Mouse (Mus musculus) kidney, adult 2 months (tissue): ENCODE measurements around the gene Efr3b. TPM values are rescaled to one million over a fixed set of nuclear protein-coding genes. Genes with fewer than 3 reads are reported as not detected.

ENCODE experiments used
- DNase-seq: peaks from one replicate; pipeline ENCODE4 v3.0.0; 2021
- H3K27ac ChIP-seq: fragments of 200-500 bp; 2 replicates; pipeline ENCODE4 v1.5.1; 2012; ENCODE audit warnings: low read depth, low read length, control low read depth, inconsistent platforms; ENCODE audit not compliant: insufficient read depth
- H3K27me3 ChIP-seq: fragments of 200-500 bp; replicated peaks from 2 replicates; pipeline ENCODE4 v1.6.1; 2012; ENCODE audit warnings: mild to moderate bottlenecking, moderate library complexity, low read length, inconsistent platforms; ENCODE audit not compliant: control insufficient read depth, insufficient read depth
- H3K36me3 ChIP-seq: fragments of 200-500 bp; 2 replicates; pipeline ENCODE4 v1.6.1; 2012; ENCODE audit warnings: mild to moderate bottlenecking, moderate library complexity, low read length, inconsistent platforms; ENCODE audit not compliant: control insufficient read depth, insufficient read depth
- H3K4me1 ChIP-seq: fragments of 200-500 bp; 2 replicates; pipeline ENCODE4 v1.6.1; 2011; ENCODE audit warnings: low read length; ENCODE audit not compliant: control insufficient read depth, insufficient read depth
- H3K4me3 ChIP-seq: fragments of 200-500 bp; 2 replicates; pipeline ENCODE4 v1.5.1; 2011; ENCODE audit warnings: mild to moderate bottlenecking, low read depth, low read length, control low read depth; ENCODE audit not compliant: insufficient read depth
- CTCF ChIP-seq: fragments of 200-500 bp; conservative IDR thresholded peaks from 2 replicates; pipeline ENCODE4 v1.5.1; 2011; ENCODE audit warnings: low read depth, mild to moderate bottlenecking, control low read depth, low read length, moderate library complexity, mixed read lengths; ENCODE audit not compliant: insufficient read depth, insufficient read length
- POLR2A ChIP-seq: fragments of 200-500 bp; IDR thresholded peaks from one replicate; pipeline ENCODE4 v1.6.1; 2011; ENCODE audit warnings: low read depth, low read length, control low read depth
- WGBS: fragments of 180-500 bp; shearing (Covaris S2); methylation state at CpG from one replicate; pipeline ENCODE4 v1.1.7; 2018; 5-methylcytosine and 5-hydroxymethylcytosine counted together
- polyA plus RNA-seq: library from polyadenylated mRNA; depleted of rRNA; stranded (reverse); fragments of >200 nt; gene quantifications from 2 replicates; pipeline ENCODE4 v1.2.3, GENCODE M21; 2012

The Efr3b gene
- polyA plus RNA-seq, 1 experiment, result 2.1 TPM

DNA sequence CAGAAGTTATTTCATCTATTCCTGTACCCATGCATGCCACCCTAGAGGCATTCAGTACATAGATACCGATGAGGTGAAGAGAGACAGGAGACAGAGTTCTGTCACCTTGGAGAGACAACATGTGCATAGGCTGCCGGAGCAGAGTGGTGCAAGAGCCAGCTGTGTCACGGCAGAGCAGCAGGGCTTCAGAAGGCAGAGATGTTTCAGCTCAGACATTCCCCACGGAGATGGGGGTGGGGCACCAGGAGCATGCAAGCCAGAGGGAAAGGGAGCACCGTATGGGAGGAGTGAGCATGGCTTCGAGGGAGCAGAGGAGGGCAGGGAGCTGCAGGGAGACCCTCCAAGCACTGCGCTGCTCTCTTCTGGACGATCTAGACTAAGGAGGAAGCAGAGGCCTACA lies 18.2 kb downstream of the Efr3b start:
- H3K27ac ChIP-seq, result no peak overlapping the region
- H3K36me3 ChIP-seq, result no peaks in the 10 kb centered on the region
- 60% methylated on average over 8 of the region's 8 CpGs for WGBS
- H3K4me1 ChIP-seq, result no peaks in the 10 kb centered on the region
- no peaks in the 10 kb centered on the region for H3K27me3 ChIP-seq
- TF ChIP-seq POLR2A (no peak), CTCF (no peak)
- H3K4me3 ChIP-seq, result no peak overlapping the region
- no peak for DNase-seq

DNA sequence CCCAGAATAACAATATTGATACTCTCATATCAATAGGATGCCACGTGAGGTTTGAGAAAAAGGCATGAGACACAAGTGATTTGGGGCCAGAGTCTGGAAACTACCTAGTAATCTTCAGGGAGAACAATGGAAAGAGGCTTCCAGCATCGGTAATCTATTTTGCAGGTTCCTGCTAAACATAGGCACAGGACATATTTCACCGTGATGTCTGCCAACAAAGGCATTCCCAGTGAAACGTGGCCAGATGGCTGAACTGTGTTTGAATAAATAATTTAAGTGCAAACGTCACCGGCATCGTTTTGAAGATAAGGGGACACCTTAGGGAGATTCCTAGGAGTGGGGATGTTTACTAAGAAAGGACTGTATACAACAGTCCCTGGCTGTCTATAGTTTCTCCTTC lies 22.4 kb downstream of the Efr3b start:
- H3K4me3 ChIP-seq, result no peak overlapping the region
- H3K27ac ChIP-seq, result no peak overlapping the region
- TF ChIP-seq POLR2A (no peak), CTCF (no peak)

DNA sequence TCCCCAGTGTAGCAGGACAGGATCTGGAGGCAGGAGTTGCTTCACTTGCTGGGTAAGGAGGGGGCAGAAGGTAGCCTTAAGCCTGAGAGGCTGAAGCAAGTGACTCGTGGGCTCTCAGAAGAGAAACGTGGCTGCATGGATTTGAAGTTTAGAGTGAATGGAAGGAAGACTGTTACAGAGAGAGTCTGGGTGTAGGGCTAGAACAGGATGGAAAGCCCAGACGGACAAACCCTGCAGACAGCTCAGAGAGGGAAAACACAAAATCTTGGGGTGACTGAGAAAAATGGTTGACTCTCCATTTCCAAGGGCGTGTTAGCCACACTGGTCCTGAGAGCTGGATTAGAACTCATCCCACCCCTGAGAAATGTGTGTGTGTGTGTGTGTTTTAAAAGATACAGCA lies 23.0 kb downstream of the Efr3b start:
- no peaks in the 10 kb centered on the region for H3K4me1 ChIP-seq
- H3K4me3 ChIP-seq, result no peak overlapping the region
- no peaks in the 10 kb centered on the region for H3K27me3 ChIP-seq
- WGBS, result 78% methylated on average over 4 of the region's 4 CpGs
- H3K36me3 ChIP-seq, result no peaks in the 10 kb centered on the region
- no peak overlapping the region for H3K27ac ChIP-seq
- TF ChIP-seq CTCF, result no peak
- TF ChIP-seq POLR2A, result no peak
- no peak for DNase-seq

More for the DNA sequence above, 22.4 kb downstream of the Efr3b start:
- peak; percentile 21 for DNase-seq
- no peaks in the 10 kb centered on the region for H3K36me3 ChIP-seq
- H3K27me3 ChIP-seq, result no peaks in the 10 kb centered on the region
- H3K4me1 ChIP-seq, result no peaks in the 10 kb centered on the region
- WGBS, result 52% methylated on average over 7 of the region's 7 CpGs

DNA sequence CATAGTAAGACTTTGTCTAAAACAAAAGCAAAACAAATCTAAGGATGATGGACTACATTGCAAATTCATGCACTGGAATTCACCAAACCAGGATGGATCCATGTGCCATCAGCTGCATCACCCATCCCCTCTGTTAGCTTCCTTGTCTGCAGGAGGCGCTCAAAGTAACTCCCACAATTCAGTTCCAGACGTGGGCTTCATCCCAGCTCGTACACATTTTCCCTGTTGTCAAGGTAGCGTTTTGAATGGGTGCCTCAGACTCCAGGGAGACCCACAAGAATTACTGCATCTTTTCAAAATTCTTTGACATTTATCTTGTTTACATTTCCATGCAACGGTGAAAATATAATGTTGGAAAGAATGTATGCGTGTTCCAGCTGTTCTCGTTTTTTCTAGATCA lies 23.5 kb downstream of the Efr3b start:
- Histone ChIP-seq H3K27ac (no peak overlapping the region), H3K36me3 (no peaks in the 10 kb centered on the region), H3K27me3 (no peaks in the 10 kb centered on the region), H3K4me1 (no peaks in the 10 kb centered on the region), H3K4me3 (no peak overlapping the region)
- TF ChIP-seq CTCF (no peak), POLR2A (no peak)
- 70% methylated on average over 7 of the region's 7 CpGs for WGBS
- DNase-seq, result no peak

DNA sequence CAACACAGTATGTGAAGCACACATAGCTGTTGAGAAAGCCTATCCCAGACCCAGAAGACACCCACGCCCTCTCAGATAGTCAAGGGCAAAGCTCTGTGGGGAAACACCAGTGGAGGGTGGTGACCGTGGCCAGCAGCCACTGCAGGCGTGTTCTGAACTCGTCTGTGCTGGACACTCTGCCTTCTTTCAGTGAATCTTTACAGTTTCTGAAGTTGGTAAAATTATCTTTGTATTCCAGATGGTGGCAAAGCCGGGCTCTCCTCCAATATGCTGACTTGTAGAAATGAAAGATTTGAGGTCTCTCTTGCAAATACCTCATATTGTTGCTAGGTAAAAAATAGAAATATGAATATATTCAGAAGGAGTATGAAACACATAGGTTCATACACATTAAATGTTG lies 27.0 kb downstream of the Efr3b start:
- Histone ChIP-seq H3K27me3 (no peaks in the 10 kb centered on the region), H3K27ac (no peak overlapping the region), H3K36me3 (no peaks in the 10 kb centered on the region), H3K4me3 (no peak overlapping the region), H3K4me1 (no peaks in the 10 kb centered on the region)
- WGBS, result 89% methylated on average over 5 of the region's 5 CpGs
- no peak for DNase-seq
- TF ChIP-seq POLR2A (no peak), CTCF (no peak)

DNA sequence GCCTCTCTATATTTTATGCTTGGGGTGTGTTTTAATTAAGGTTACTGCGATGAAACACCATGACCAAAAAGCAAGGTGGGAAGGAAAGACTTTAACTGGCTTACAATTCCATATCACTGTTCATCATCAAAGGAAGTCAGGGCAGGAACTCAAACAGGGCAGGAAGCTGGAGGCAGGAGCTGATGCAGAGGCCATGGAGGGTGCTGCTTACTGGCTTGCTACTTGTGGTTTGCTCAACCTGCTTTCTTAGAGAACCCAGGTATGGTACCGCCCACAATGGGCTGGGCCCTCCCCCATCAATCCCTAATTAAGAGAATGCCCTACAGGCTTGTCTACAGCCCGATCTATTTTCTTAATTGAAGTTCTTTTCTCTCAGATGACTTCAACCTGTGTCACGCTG lies 27.4 kb downstream of the Efr3b start:
- no peaks in the 10 kb centered on the region for H3K27me3 ChIP-seq
- TF ChIP-seq POLR2A, result no peak
- TF ChIP-seq CTCF, result no peak
- no peaks in the 10 kb centered on the region for H3K36me3 ChIP-seq
- 79% methylated on average over 4 of the region's 4 CpGs for WGBS
- H3K4me1 ChIP-seq, result no peaks in the 10 kb centered on the region
- H3K27ac ChIP-seq, result no peak overlapping the region
- DNase-seq, result no peak
- no peak overlapping the region for H3K4me3 ChIP-seq

DNA sequence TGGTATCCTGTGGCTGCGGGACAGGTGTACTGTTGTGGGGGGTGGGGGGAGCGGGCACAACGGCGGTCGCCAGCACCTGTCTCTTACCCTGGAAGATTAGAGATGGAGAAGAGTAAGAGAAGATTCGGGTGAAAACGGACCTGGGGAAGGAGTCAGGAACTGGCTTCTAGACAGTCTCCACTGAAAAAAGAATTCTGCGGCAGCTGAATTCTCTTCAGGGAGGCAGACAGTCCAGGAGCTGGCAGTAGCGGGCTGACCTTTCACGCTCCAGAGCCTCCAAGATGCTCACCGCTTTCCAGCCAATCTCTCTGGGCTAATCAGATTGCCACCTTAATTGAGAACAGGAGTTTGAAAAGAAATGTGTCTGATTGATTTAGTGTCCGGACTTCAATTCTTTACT lies 30.0 kb downstream of the Efr3b start:
- no peak overlapping the region for H3K4me3 ChIP-seq
- no peak overlapping the region for H3K27ac ChIP-seq
- TF ChIP-seq CTCF, result no peak
- no peak for TF ChIP-seq POLR2A
- no peaks in the 10 kb centered on the region for H3K4me1 ChIP-seq
- no peaks in the 10 kb centered on the region for H3K36me3 ChIP-seq
- WGBS, result 47% methylated on average over 12 of the region's 12 CpGs
- no peaks in the 10 kb centered on the region for H3K27me3 ChIP-seq
- DNase-seq, result peak; percentile 14

DNA sequence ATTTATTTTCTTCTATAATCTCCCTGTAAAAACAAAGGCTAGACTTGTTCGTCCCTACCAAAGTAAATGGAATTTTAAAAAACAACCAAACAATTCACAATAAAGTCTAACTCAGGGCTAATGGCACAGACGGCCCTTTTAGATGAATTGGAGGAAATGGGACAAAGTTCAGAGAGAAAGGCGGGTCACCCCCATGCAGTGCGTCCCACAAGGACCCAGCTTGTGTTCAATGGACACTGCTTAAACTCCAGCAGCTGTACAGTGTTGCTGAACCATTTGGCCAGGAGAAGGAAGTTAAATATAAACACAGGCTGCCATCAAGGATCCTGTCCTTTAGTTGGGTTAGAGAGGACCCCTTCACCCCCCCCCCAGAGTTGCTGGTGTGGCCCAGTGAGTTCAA lies 30.9 kb downstream of the Efr3b start:
- TF ChIP-seq CTCF, result no peak
- no peak for TF ChIP-seq POLR2A
- no peaks in the 10 kb centered on the region for H3K4me1 ChIP-seq
- no peaks in the 10 kb centered on the region for H3K36me3 ChIP-seq
- H3K4me3 ChIP-seq, result no peak overlapping the region
- no peak overlapping the region for H3K27ac ChIP-seq
- WGBS, result 46% methylated on average over 4 of the region's 4 CpGs
- peak; percentile 30 for DNase-seq
- no peaks in the 10 kb centered on the region for H3K27me3 ChIP-seq
